Mouse (Mus musculus) hindbrain, postnatal 0 days (tissue): ENCODE results near the gene Slc12a7. TPM values are rescaled to one million over a fixed set of nuclear protein-coding genes. Genes with fewer than 3 reads are reported as not detected.

Experiments
- ATAC-seq: fragments of 200-750 bp; cut with Nextera tagmentation; 2 replicates; pipeline ENCODE4 v1.8.0; 2017; ENCODE audit warnings: mild to moderate bottlenecking, moderate TSS enrichment, moderate library complexity
- DNase-seq: peaks from one replicate; pipeline ENCODE4 v3.0.0-alpha.2; 2015; ENCODE audit warnings: low spot score
- H3K27ac ChIP-seq: fragments of 300-500 bp; sonication (generic); 2 replicates; pipeline ENCODE4 v1.5.1; 2014; ENCODE audit warnings: mild to moderate bottlenecking
- H3K27me3 ChIP-seq: fragments of 300-500 bp; sonication (generic); 2 replicates; pipeline ENCODE4 v1.6.1; 2014; ENCODE audit warnings: low read length, mixed read lengths; ENCODE audit not compliant: insufficient read depth
- H3K36me3 ChIP-seq: fragments of 300-500 bp; sonication (generic); 2 replicates; pipeline ENCODE4 v1.6.1; 2014; ENCODE audit warnings: low read length, mixed read lengths; ENCODE audit not compliant: insufficient read depth
- H3K4me1 ChIP-seq: fragments of 300-500 bp; sonication (generic); 2 replicates; pipeline ENCODE4 v1.6.1; 2014; ENCODE audit warnings: antibody characterized with exemption, low read length, mixed read lengths; ENCODE audit not compliant: insufficient read depth
- H3K4me2 ChIP-seq: fragments of 300-500 bp; sonication (generic); 2 replicates; pipeline ENCODE4 v1.6.1; 2014; ENCODE audit warnings: low read depth, mild to moderate bottlenecking, low read length, moderate library complexity, mixed read lengths
- H3K4me3 ChIP-seq: fragments of 300-500 bp; sonication (generic); 2 replicates; pipeline ENCODE4 v1.5.1; 2014; ENCODE audit warnings: low read length
- H3K9ac ChIP-seq: fragments of 300-500 bp; sonication (generic); replicated peaks from 2 replicates; pipeline ENCODE4 v1.6.1; 2014; ENCODE audit warnings: mild to moderate bottlenecking, low read length, moderate library complexity, mixed read lengths
- H3K9me3 ChIP-seq: fragments of 300-500 bp; sonication (generic); 2 replicates; pipeline ENCODE4 v1.6.1; 2016; ENCODE audit warnings: low read length, mixed read lengths
- CTCF ChIP-seq: IDR thresholded peaks from 2 replicates; pipeline ENCODE4 v1.5.1; 2016; ENCODE audit warnings: antibody characterized with exemption, control low read depth, low read depth
- WGBS: fragments of 180-500 bp; shearing (Covaris S2); extraction: QIAGEN DNeasy Blood & Tissue Kit; methylation state at CpG from one replicate; pipeline ENCODE4 v1.1.7; 2014; 5-methylcytosine and 5-hydroxymethylcytosine counted together
- polyA plus RNA-seq: library from polyadenylated mRNA; unstranded; fragments of >200 nt; fragmentation: Nextera tagmentation; extraction: Ambion mirVana; gene quantifications from 2 replicates; pipeline ENCODE4 v1.2.1, GENCODE M21; 2015
- total RNA-seq: library from RNA; depleted of rRNA; stranded (reverse); fragments of >200 nt; gene quantifications from 2 replicates; pipeline ENCODE4 v1.2.3, GENCODE M21; 2014

The Slc12a7 gene
- total and polyA plus RNA-seq, 2 experiments from 2014 or later: 4.3 to 11.0 TPM

- Histone ChIP-seq H3K4me3 (no peak overlapping the region), H3K4me1 (peaks cover 6% of the 10 kb centered on the region), H3K36me3 (no peaks in the 10 kb centered on the region), H3K27me3 (no peaks in the 10 kb centered on the region), H3K9me3 (no peaks in the 10 kb centered on the region), H3K4me2 (no peak overlapping the region), H3K9ac (no peak overlapping the region), H3K27ac (no peak overlapping the region)
- DNase-seq (no peak), ATAC-seq (no peak)
- 87% methylated on average over 8 of the region's 8 CpGs for WGBS
- no peak for TF ChIP-seq CTCF
Measured at GRCm38 (mm10) chr13:73767224-73767623, 34.3 kb downstream of the Slc12a7 start.

GRCm38 (mm10) chr13:73767754-73768153 lies 34.9 kb downstream of the Slc12a7 start:
- H3K27me3 ChIP-seq: no peaks in the 10 kb centered on the region
- TF ChIP-seq CTCF: no peak
- no peak overlapping the region for H3K27ac ChIP-seq
- ATAC-seq (no peak), DNase-seq (no peak)
- H3K4me3 ChIP-seq: no peak overlapping the region
- H3K4me1 ChIP-seq: peaks cover 6% of the 10 kb centered on the region
- H3K9ac ChIP-seq: no peak overlapping the region
- H3K9me3 ChIP-seq: no peaks in the 10 kb centered on the region
- H3K36me3 ChIP-seq: no peaks in the 10 kb centered on the region
- H3K4me2 ChIP-seq: no peak overlapping the region
- 90% methylated on average over 5 of the region's 5 CpGs for WGBS

- Histone ChIP-seq H3K9ac (no peak overlapping the region), H3K4me2 (no peak overlapping the region), H3K9me3 (no peaks in the 10 kb centered on the region), H3K4me1 (peaks cover 6% of the 10 kb centered on the region), H3K4me3 (no peak overlapping the region), H3K27me3 (no peaks in the 10 kb centered on the region), H3K27ac (no peak overlapping the region), H3K36me3 (no peaks in the 10 kb centered on the region)
- DNase-seq (no peak), ATAC-seq (no peak)
- 79% methylated on average over 3 of the region's 3 CpGs for WGBS
- TF ChIP-seq CTCF: no peak
Measured at GRCm38 (mm10) chr13:73768311-73768710, 35.4 kb downstream of the Slc12a7 start.

- 65% methylated on average over 4 of the region's 4 CpGs for WGBS
- TF ChIP-seq CTCF: no peak
- no peaks in the 10 kb centered on the region for H3K27me3 ChIP-seq
Measured at GRCm38 (mm10) chr13:73769916-73770682, 37.2 kb downstream of the Slc12a7 start.

GRCm38 (mm10) chr13:73771131-73771530 lies 38.2 kb downstream of the Slc12a7 start:
- no peaks in the 10 kb centered on the region for H3K9me3 ChIP-seq
- H3K4me1 ChIP-seq: no peaks in the 10 kb centered on the region; the same call in 1 of the 2 replicates
- WGBS: 47% methylated on average over 3 of the region's 3 CpGs
- TF ChIP-seq CTCF: no peak
- H3K36me3 ChIP-seq: no peaks in the 10 kb centered on the region
- no peak overlapping the region for H3K4me2 ChIP-seq
- no peak overlapping the region for H3K27ac ChIP-seq
- no peak overlapping the region for H3K4me3 ChIP-seq
- H3K9ac ChIP-seq: no peak overlapping the region
- H3K27me3 ChIP-seq: no peaks in the 10 kb centered on the region
- no peak for ATAC-seq
- DNase-seq: no peak

More at GRCm38 (mm10) chr13:73769916-73770682, 37.2 kb downstream of the Slc12a7 start:
- Histone ChIP-seq H3K36me3 (no peaks in the 10 kb centered on the region), H3K9ac (no peak overlapping the region), H3K4me1 (no peaks in the 10 kb centered on the region; the same call in 1 of the 2 replicates), H3K4me2 (no peak overlapping the region), H3K27ac (no peak overlapping the region), H3K4me3 (no peak overlapping the region), H3K9me3 (no peaks in the 10 kb centered on the region)
- no peak for ATAC-seq
- DNase-seq: no peak

- Histone ChIP-seq H3K27ac (no peak overlapping the region), H3K9me3 (no peaks in the 10 kb centered on the region), H3K27me3 (no peaks in the 10 kb centered on the region), H3K4me3 (no peak overlapping the region), H3K9ac (no peak overlapping the region), H3K4me1 (no peaks in the 10 kb centered on the region; the same call in 1 of the 2 replicates), H3K36me3 (no peaks in the 10 kb centered on the region), H3K4me2 (no peak overlapping the region)
- peak; percentile 34; the same call in 1 of the 2 replicates for TF ChIP-seq CTCF
- 61% methylated on average over 2 of the region's 2 CpGs for WGBS
- DNase-seq (no peak), ATAC-seq (no peak)
Measured at GRCm38 (mm10) chr13:73772655-73773054, 39.8 kb downstream of the Slc12a7 start.

- Histone ChIP-seq H3K4me2 (no peak overlapping the region), H3K9ac (no peak overlapping the region), H3K27me3 (no peaks in the 10 kb centered on the region), H3K36me3 (no peaks in the 10 kb centered on the region), H3K4me1 (no peaks in the 10 kb centered on the region; the same call in 1 of the 2 replicates), H3K9me3 (no peaks in the 10 kb centered on the region), H3K27ac (no peak overlapping the region), H3K4me3 (no peak overlapping the region)
- DNase-seq: peak; percentile 46
- 41% methylated on average over 4 of the region's 4 CpGs for WGBS
- TF ChIP-seq CTCF: no peak
- ATAC-seq: peak; percentile 66
Measured at GRCm38 (mm10) chr13:73773519-73774205, 40.8 kb downstream of the Slc12a7 start.
